Mouse (Mus musculus) hindbrain, postnatal 0 days (tissue): ENCODE data around the gene Plekhg3. TPM values are rescaled to one million over a fixed set of nuclear protein-coding genes. Genes with fewer than 3 reads are reported as not detected.
A peak's percentile ranks its signal among the peaks of the same experiment; 100 is the strongest.

Experiments
- ATAC-seq: fragments of 200-750 bp; cut with Nextera tagmentation; 2 replicates; pipeline ENCODE4 v1.8.0; 2017; ENCODE audit warnings: mild to moderate bottlenecking, moderate TSS enrichment, moderate library complexity
- DNase-seq: peaks from one replicate; pipeline ENCODE4 v3.0.0-alpha.2; 2015; ENCODE audit warnings: low spot score
- H3K27ac ChIP-seq: fragments of 300-500 bp; sonication (generic); 2 replicates; pipeline ENCODE4 v1.5.1; 2014; ENCODE audit warnings: mild to moderate bottlenecking
- H3K27me3 ChIP-seq: fragments of 300-500 bp; sonication (generic); 2 replicates; pipeline ENCODE4 v1.6.1; 2014; ENCODE audit warnings: low read length, mixed read lengths; ENCODE audit not compliant: insufficient read depth
- H3K36me3 ChIP-seq: fragments of 300-500 bp; sonication (generic); 2 replicates; pipeline ENCODE4 v1.6.1; 2014; ENCODE audit warnings: low read length, mixed read lengths; ENCODE audit not compliant: insufficient read depth
- H3K4me1 ChIP-seq: fragments of 300-500 bp; sonication (generic); 2 replicates; pipeline ENCODE4 v1.6.1; 2014; ENCODE audit warnings: antibody characterized with exemption, low read length, mixed read lengths; ENCODE audit not compliant: insufficient read depth
- H3K4me2 ChIP-seq: fragments of 300-500 bp; sonication (generic); 2 replicates; pipeline ENCODE4 v1.6.1; 2014; ENCODE audit warnings: low read depth, mild to moderate bottlenecking, low read length, moderate library complexity, mixed read lengths
- H3K4me3 ChIP-seq: fragments of 300-500 bp; sonication (generic); 2 replicates; pipeline ENCODE4 v1.5.1; 2014; ENCODE audit warnings: low read length
- H3K9ac ChIP-seq: fragments of 300-500 bp; sonication (generic); replicated peaks from 2 replicates; pipeline ENCODE4 v1.6.1; 2014; ENCODE audit warnings: mild to moderate bottlenecking, low read length, moderate library complexity, mixed read lengths
- H3K9me3 ChIP-seq: fragments of 300-500 bp; sonication (generic); 2 replicates; pipeline ENCODE4 v1.6.1; 2016; ENCODE audit warnings: low read length, mixed read lengths
- CTCF ChIP-seq: IDR thresholded peaks from 2 replicates; pipeline ENCODE4 v1.5.1; 2016; ENCODE audit warnings: antibody characterized with exemption, control low read depth, low read depth
- WGBS: fragments of 180-500 bp; shearing (Covaris S2); extraction: QIAGEN DNeasy Blood & Tissue Kit; methylation state at CpG from one replicate; pipeline ENCODE4 v1.1.7; 2014; 5-methylcytosine and 5-hydroxymethylcytosine counted together
- polyA plus RNA-seq: library from polyadenylated mRNA; unstranded; fragments of >200 nt; fragmentation: Nextera tagmentation; extraction: Ambion mirVana; gene quantifications from 2 replicates; pipeline ENCODE4 v1.2.1, GENCODE M21; 2015
- total RNA-seq: library from RNA; depleted of rRNA; stranded (reverse); fragments of >200 nt; gene quantifications from 2 replicates; pipeline ENCODE4 v1.2.3, GENCODE M21; 2014

The Plekhg3 gene
- total and polyA plus RNA-seq, 2 experiments from 2014 or later, result 1.8 to 5.4 TPM

- 47% methylated on average over 5 of the region's 5 CpGs for WGBS
Observed at GRCm38 (mm10) chr12:76493462-76493861, 37.2 kb upstream of the Plekhg3 start.

DNA sequence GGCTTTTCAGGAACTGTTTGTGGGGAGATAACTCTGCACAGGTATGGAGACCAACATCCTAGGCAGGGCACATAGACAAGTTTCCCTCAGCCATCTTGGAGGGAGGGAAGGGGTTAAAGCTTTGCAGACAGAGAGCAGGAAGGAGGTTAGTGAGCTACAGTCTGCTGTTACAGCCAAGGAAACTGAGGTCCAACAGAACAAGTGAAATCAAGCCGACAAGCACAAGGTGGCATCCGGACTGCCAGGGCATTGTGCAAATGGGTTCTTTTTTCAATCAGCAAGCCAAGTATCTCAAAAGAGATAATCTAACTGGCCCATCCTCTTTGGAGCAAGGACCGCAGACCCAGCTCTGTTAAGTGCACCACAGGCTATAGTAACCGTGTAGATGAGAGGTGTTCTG, 35.3 kb upstream of the Plekhg3 start:
- H3K36me3 ChIP-seq, result no peaks in the 10 kb centered on the region
- 73% methylated on average over 4 of the region's 4 CpGs for WGBS
- no peak overlapping the region for H3K27ac ChIP-seq
- H3K4me3 ChIP-seq, result no peak overlapping the region
- no peak for ATAC-seq
- no peaks in the 10 kb centered on the region for H3K27me3 ChIP-seq
- no peak overlapping the region for H3K9ac ChIP-seq
- TF ChIP-seq CTCF, result no peak
- no peaks in the 10 kb centered on the region for H3K4me1 ChIP-seq
- H3K4me2 ChIP-seq, result no peak overlapping the region
- no peaks in the 10 kb centered on the region for H3K9me3 ChIP-seq
- DNase-seq, result no peak

More at GRCm38 (mm10) chr12:76493462-76493861, 37.2 kb upstream of the Plekhg3 start:
- Histone ChIP-seq H3K27me3 (no peaks in the 10 kb centered on the region), H3K4me2 (no peak overlapping the region), H3K4me1 (no peaks in the 10 kb centered on the region), H3K4me3 (no peak overlapping the region), H3K36me3 (no peaks in the 10 kb centered on the region), H3K9ac (no peak overlapping the region), H3K9me3 (no peaks in the 10 kb centered on the region), H3K27ac (no peak overlapping the region)
- ATAC-seq, result no peak
- no peak for TF ChIP-seq CTCF
- no peak for DNase-seq

DNA sequence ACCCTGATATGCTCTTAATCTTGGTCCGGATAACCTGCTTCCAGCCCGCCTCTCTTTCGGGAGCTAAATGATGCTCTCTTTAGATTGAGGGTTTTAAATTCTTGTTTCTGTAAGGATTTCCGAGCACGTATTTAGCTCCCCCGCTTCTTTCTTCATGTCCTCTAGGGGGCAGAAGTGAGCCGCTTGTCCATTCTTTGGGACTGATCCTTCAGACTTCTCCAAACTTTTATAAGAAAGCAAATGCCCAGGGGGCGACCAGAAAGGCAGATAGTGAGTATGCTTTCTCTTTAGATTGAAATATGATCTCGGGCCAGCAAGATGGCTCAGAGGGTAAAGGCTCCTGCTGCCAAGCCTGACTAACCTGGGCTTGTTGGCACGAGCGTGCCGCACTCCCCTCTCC, 34.4 kb upstream of the Plekhg3 start:
- no peak overlapping the region for H3K4me2 ChIP-seq
- H3K9ac ChIP-seq, result no peak overlapping the region
- no peak overlapping the region for H3K4me3 ChIP-seq
- no peaks in the 10 kb centered on the region for H3K36me3 ChIP-seq
- peak; percentile 79 for DNase-seq
- 29% methylated on average over 12 of the region's 12 CpGs for WGBS
- H3K27me3 ChIP-seq, result no peaks in the 10 kb centered on the region
- no peaks in the 10 kb centered on the region for H3K9me3 ChIP-seq
- ATAC-seq, result no peak
- TF ChIP-seq CTCF, result peak; percentile 75
- no peaks in the 10 kb centered on the region for H3K4me1 ChIP-seq
- H3K27ac ChIP-seq, result no peak overlapping the region

DNA sequence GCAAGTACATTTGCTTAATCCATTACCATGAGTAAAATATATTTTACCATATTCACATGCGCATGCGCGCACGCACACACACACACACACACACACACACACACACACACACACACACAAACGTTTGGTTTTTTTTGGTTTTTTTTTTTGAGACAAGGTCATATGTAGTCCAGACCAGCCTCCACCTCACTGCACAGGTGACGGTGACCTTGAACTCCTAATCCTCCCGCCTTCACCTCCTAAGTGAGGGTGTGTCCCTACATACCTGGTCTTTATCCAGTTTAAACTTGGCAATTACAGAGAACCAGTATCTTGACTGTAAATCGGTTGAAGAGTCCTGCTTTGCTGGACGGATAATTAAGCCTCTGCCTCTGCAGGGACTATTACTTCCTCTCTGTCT, 31.4 kb upstream of the Plekhg3 start:
- Histone ChIP-seq H3K27ac (no peak overlapping the region), H3K9me3 (no peaks in the 10 kb centered on the region), H3K9ac (no peak overlapping the region), H3K4me2 (no peak overlapping the region), H3K4me3 (no peak overlapping the region), H3K27me3 (no peaks in the 10 kb centered on the region), H3K36me3 (no peaks in the 10 kb centered on the region), H3K4me1 (no peaks in the 10 kb centered on the region)
- TF ChIP-seq CTCF, result no peak
- ATAC-seq (no peak), DNase-seq (no peak)
- WGBS, result 93% methylated on average over 9 of the region's 9 CpGs

- Histone ChIP-seq H3K9me3 (no peaks in the 10 kb centered on the region), H3K9ac (no peak overlapping the region), H3K27ac (no peak overlapping the region), H3K4me2 (no peak overlapping the region), H3K27me3 (no peaks in the 10 kb centered on the region), H3K4me3 (no peak overlapping the region), H3K4me1 (no peaks in the 10 kb centered on the region), H3K36me3 (no peaks in the 10 kb centered on the region)
- ATAC-seq (no peak), DNase-seq (no peak)
- TF ChIP-seq CTCF, result no peak
- WGBS, result 89% methylated on average over 6 of the region's 6 CpGs
Observed at GRCm38 (mm10) chr12:76500055-76500454, 30.6 kb upstream of the Plekhg3 start.

- no peaks in the 10 kb centered on the region for H3K27me3 ChIP-seq
- no peak overlapping the region for H3K9ac ChIP-seq
- H3K36me3 ChIP-seq, result no peaks in the 10 kb centered on the region
- TF ChIP-seq CTCF, result no peak
- WGBS, result 77% methylated on average over 3 of the region's 3 CpGs
- H3K4me1 ChIP-seq, result no peaks in the 10 kb centered on the region
- DNase-seq (no peak), ATAC-seq (no peak)
- no peak overlapping the region for H3K4me3 ChIP-seq
- H3K4me2 ChIP-seq, result no peak overlapping the region
- no peaks in the 10 kb centered on the region for H3K9me3 ChIP-seq
- no peak overlapping the region for H3K27ac ChIP-seq
Observed at GRCm38 (mm10) chr12:76500896-76501295, 29.8 kb upstream of the Plekhg3 start.

DNA sequence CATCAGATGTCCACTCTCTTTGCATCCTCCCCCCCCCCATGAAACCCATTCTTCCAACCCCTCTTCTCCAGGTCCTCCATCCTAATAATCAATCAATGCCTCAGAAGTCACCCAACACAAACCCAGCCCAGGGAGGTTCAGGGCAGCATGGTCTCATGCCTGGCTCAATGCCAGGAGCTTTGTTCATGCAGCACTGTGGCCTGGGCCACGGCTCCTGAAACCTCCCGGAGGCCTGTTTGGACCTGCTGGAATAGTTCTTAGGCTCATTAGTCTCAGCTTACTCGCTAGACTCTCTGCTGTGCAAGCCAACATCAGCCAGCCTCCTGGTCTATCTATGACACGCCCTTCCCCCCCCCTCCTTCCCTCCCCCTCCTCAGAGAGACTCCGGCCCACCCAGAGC, 27.7 kb upstream of the Plekhg3 start:
- Histone ChIP-seq H3K9ac (no peak overlapping the region), H3K4me1 (no peaks in the 10 kb centered on the region; the same call in 1 of the 2 replicates), H3K9me3 (no peaks in the 10 kb centered on the region), H3K4me2 (no peak overlapping the region), H3K27ac (no peak overlapping the region), H3K27me3 (no peaks in the 10 kb centered on the region), H3K36me3 (no peaks in the 10 kb centered on the region), H3K4me3 (no peak overlapping the region)
- ATAC-seq (no peak), DNase-seq (no peak)
- no peak for TF ChIP-seq CTCF
- WGBS, result 56% methylated on average over 5 of the region's 5 CpGs
